Mouse (Mus musculus) testis, postnatal 14 days (tissue): ENCODE data around the gene Rps6ka5.

Experiments
- DNase-seq: peaks from one replicate; pipeline ENCODE4 v3.0.0; 2021; ENCODE audit warnings: low spot score

Rps6ka5 gene

GRCm38 (mm10) chr12:100529651-100530050 lies 197.1 kb downstream of the Rps6ka5 start:
- DNase-seq: no peak

- no peak for DNase-seq
These were observed 197.6 kb downstream of the Rps6ka5 start for GRCm38 (mm10) chr12:100529172-100529571.

GRCm38 (mm10) chr12:100528246-100528645 lies 198.5 kb downstream of the Rps6ka5 start:
- DNase-seq: no peak

- DNase-seq: peak; percentile 78
These were observed 199.0 kb downstream of the Rps6ka5 start for GRCm38 (mm10) chr12:100527753-100528152.

GRCm38 (mm10) chr12:100527241-100527640 lies 199.5 kb downstream of the Rps6ka5 start:
- no peak for DNase-seq

GRCm38 (mm10) chr12:100525939-100526338 lies 200.8 kb downstream of the Rps6ka5 start:
- DNase-seq: no peak

- peak; percentile 65 for DNase-seq
These were observed 206.0 kb downstream of the Rps6ka5 start, which contains the start of gene Ttc7b for GRCm38 (mm10) chr12:100520794-100521186. Ttc7b (minus strand) TSS chr12:100520826.

GRCm38 (mm10) chr12:100520077-100520793 lies 206.5 kb downstream of the Rps6ka5 start:
- DNase-seq: peak; percentile 73

GRCm38 (mm10) chr12:100519684-100520076 lies 207.1 kb downstream of the Rps6ka5 start:
- no peak for DNase-seq

- DNase-seq: no peak
These were observed 209.4 kb downstream of the Rps6ka5 start for GRCm38 (mm10) chr12:100517371-100517770.

GRCm38 (mm10) chr12:100516161-100516838 lies 210.5 kb downstream of the Rps6ka5 start:
- no peak for DNase-seq

GRCm38 (mm10) chr12:100515493-100515892 lies 211.3 kb downstream of the Rps6ka5 start:
- no peak for DNase-seq

- no peak for DNase-seq
These were observed 212.2 kb downstream of the Rps6ka5 start for GRCm38 (mm10) chr12:100514611-100515010.

- no peak for DNase-seq
These were observed 213.7 kb downstream of the Rps6ka5 start for GRCm38 (mm10) chr12:100513131-100513530.

- DNase-seq: no peak
These were observed 214.1 kb downstream of the Rps6ka5 start for GRCm38 (mm10) chr12:100512641-100513040.

GRCm38 (mm10) chr12:100509615-100510282 lies 217.0 kb downstream of the Rps6ka5 start:
- no peak for DNase-seq

- DNase-seq: no peak
These were observed 218.1 kb downstream of the Rps6ka5 start for GRCm38 (mm10) chr12:100508668-100509067.

- DNase-seq: no peak
These were observed 221.3 kb downstream of the Rps6ka5 start for GRCm38 (mm10) chr12:100505484-100505883.

- no peak for DNase-seq
These were observed 222.2 kb downstream of the Rps6ka5 start for GRCm38 (mm10) chr12:100504585-100504984.

GRCm38 (mm10) chr12:100503659-100504058 lies 223.1 kb downstream of the Rps6ka5 start:
- no peak for DNase-seq

- DNase-seq: no peak
These were observed 224.2 kb downstream of the Rps6ka5 start for GRCm38 (mm10) chr12:100502544-100502943.

GRCm38 (mm10) chr12:100501261-100501660 lies 225.5 kb downstream of the Rps6ka5 start:
- DNase-seq: no peak

GRCm38 (mm10) chr12:100499469-100499868 lies 227.3 kb downstream of the Rps6ka5 start:
- DNase-seq: no peak
